Mouse (Mus musculus) naive thymus-derived CD4-positive, alpha-beta T cell, adult 2 months (primary cell): ENCODE results near the gene D17H6S53E.

Experiments used
- DNase-seq: peaks from one replicate; pipeline ENCODE4 v3.0.0-alpha.2; 2011; ENCODE audit warnings: low read depth

Gene D17H6S53E

DNA sequence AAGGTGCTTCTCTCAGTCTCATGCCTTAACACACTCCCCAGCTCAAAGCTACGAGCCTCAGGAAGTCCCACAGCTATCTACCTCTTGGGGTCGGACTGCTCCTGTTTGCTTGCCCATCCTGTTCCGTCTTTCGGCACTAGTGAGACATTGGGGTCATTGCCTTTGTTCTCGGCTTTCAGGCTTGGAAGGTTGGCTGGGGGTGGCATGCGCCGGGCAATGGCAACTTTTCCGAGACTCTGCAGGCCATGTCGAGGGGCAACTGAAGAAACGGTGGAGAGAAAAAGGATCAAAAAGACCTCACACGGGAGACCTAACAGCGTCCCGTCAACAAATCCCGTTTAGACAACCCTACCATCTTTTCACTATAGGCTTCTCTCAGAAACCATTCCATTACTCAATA is 35.9 kb downstream of the D17H6S53E start:
- no peak for DNase-seq

DNA sequence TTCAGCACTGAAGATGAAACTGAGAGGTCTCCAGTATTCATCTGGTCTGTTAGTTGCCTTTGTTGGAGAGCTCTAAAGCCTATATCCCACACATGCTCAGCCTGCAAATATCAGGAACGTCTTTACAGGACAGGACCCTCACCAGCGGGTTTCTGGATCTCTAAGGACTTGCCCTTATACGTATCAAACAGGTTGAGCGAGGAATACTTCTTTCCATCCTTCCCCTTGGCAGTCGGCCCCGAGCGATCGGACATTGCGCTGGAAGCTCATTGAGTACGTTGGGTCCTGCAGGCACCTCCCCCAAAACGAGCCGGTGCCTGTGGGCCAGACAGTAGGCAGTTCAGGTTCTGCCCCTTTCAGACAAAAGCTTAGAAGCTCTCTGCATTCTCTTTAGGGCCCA is 36.6 kb downstream of the D17H6S53E start:
- no peak for DNase-seq

DNA sequence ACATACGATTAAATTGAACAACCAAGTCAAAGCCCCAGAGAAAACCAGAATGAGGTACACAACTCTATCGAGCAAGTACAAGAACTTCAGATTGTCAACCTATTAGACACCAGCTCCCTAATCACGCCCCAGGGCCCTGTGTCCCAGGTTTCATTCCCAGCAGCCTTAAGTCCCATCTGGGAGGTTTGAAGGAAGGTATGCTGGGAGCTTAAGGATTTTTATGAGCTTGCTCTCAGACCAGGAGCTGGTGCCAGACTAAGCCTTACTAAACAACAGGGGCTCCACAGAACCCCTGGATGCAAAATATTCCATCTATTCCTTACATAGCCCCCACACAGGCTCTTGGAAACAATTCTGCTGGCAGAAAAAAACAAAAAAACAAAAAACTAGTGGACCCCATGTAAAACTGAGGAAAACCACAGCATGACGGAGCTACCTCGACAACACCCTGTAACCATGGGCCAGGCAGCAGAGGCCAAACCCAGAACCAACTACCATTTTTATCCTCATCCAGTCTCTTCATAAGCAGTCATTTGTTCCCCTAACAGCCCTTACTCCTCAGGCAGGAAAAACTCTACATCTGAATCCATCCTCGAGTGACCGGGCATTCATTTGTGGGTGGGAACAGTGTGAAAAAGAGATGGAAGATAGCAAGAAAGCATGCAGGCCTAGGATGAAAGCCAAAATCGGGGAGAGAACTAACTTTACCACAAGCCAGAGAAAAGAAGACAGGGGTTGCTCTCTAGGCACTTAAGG is 37.3 kb downstream of the D17H6S53E start:
- no peak for DNase-seq

DNA sequence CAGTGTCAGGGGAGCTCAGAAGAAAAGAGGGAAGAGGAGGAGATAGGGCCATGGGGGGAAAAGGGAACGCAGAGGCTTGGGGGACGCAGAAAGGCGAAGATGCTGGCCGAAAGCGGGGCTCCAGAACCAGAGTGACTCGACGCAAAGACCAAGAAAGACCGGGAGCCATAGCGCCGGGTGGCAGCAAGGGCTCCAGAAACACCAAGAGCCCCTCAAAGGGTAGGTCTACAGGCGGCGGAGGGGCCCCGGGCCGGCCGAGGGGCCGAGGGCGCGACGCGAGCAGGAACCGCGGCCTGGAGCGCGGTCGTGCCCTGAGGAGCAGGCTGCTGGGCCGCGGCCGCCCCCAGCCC is 38.0 kb downstream of the D17H6S53E start:
- DNase-seq, result no peak

DNA sequence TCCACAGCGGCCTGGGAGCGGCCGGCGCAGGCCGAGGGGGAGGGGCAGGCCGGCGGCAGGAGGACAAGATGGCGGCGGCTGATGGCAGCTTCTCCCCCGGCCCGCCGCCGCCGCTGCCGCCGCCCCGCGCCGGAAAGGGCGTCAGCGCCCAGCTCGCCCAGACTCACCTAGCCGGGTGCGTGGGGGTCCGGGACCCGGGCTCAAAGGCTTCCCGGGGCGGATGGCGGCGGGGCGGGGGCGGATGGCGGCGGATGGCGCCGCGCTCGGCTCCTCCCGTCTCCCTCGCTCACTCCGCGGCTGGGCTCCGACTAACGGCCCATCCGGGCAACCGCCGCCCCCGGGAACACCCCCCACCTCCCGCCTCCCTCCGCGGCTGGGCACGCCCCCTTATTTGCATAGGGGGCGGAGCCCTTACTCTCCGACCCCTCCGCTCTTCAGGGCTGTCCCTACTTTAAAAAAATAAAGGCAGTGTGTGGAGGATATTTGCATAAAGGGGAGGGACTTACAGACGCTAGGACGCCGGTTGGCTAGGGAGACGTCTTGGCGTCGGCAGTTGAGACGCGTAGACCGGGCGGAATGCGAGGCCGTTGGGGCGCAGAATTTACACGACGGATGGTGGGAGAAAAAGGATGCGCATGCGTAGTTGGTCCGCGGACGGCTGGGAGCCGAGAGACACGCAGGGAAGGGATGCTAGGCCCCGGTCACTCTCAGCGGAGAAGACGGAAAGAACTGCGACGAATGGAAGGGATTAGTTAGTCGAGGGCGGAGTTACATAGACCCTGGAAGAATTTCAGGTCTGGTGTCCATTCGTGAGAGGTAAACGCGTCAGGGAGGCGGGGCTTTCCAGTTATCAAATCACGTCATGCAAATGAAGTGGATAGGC is 38.6 kb downstream of the D17H6S53E start, which contains the start of gene Prrc2a:
Prrc2a (minus strand) TSS at position 330 of the 883 bp plus-strand sequence.
- DNase-seq, result peak; percentile 99

DNA sequence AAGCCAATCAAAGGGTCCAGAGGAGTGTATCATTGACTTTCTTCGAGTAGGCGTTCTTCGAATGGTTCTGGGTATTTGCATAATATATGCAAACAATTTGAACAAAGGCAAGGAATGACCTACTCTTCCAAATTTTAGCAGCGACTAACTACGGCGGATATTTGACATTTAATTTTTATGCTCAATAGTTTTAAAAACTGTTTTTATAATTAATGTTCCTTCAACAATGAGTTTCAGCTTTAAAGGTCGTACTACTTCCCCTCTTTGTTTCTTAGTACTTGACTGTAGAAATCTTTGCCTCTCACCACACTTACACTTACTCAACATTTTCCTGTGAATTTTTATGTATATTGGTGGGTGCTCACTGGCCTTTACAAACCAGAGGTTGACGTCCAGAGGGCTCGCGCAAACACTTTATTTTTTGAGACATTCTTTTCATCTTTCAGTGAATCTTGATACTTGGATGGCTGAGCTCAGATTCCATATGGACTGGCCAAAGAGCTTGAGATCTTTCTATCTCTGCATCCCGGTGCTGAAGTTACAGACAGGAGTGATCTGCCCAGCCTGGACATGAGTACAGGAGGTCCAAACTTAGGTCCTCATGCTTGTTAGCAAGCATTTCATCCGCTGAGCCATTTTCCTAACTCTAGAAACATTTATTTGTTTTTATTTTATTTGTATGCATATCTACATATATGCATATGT is 39.4 kb downstream of the D17H6S53E start:
- DNase-seq, result no peak

DNA sequence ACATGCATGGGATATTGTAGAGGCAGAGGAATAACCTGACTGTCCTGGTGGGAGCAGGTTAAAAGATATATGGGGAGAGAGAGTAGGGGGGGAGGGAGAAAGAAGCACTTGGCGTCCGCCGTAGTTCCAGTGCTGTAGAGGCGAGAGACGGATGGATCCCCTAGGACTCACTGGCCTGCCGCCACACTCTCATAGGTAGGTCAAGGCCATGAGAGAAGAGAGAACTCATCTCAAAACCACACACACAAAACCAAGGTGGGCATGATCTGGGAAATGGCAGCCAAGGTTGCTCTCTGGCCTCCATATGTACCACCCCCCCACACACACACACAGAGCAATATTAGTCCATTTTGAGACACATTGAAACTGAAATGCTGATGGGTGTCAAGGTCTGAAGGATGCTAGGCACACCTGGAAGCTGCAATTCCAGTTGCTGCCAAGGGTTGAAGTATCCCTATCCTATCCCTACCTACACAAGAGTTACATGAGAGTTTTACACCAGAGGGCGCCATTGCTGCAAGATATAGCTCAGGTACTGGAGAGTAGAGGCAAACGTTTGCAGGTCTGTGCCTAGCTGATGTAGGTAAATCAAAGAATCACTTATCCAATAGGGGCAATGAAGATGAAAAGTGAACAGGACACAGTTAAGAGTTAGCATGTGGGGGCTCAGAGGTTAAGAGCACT is 40.3 kb downstream of the D17H6S53E start:
- DNase-seq, result peak; percentile 94

DNA sequence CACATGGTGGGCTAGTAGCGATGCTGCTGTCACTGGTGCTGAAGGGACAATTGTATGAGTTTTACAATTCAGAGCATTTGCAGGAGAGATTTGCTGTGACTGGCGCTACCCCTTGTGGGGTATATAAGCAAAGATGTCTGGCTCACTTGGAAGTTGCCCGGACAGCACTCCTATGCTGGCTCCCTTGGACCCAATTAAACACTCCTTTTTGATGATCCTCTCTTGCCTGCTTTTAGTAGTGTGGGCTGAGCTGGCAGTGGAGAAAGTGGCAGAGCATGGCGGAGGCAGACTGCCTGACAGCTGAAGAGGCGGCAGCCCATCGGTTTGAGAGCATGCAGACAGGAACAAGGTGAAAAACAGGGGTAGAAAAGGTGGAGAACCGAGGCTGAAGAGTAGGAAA is 41.6 kb downstream of the D17H6S53E start:
- DNase-seq, result no peak

DNA sequence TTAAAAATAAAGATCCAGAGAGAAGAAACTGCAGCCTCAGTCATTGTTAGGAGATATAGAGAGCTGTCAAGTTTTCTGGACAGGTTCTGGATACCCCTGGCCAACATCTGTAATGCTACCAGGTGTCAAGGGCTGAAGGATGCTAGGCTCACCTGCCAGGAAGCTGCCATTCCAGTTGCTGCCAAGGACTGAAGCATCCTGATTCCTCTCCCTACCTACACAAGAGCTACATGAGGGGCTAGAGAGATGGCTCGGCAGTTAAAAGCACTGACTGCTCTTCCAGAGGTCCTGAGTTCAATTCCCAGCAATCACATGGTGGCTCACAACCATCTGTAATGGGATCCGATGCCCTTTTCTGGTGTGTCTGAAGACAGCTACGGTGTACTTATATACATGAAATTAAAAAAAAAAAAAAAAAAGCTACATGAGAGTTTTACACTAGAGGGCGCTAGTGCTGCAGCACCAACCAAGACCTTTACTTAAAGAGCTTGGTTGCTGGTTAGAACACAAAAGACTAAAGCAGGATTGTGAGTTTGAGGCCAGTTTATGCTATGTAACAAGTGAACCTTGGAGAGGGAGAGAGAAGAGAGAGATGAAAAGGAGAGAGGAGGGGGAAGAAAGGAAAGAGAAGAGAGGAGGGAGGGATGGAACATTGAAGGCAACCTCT is 42.5 kb downstream of the D17H6S53E start:
- peak; percentile 90 for DNase-seq

DNA sequence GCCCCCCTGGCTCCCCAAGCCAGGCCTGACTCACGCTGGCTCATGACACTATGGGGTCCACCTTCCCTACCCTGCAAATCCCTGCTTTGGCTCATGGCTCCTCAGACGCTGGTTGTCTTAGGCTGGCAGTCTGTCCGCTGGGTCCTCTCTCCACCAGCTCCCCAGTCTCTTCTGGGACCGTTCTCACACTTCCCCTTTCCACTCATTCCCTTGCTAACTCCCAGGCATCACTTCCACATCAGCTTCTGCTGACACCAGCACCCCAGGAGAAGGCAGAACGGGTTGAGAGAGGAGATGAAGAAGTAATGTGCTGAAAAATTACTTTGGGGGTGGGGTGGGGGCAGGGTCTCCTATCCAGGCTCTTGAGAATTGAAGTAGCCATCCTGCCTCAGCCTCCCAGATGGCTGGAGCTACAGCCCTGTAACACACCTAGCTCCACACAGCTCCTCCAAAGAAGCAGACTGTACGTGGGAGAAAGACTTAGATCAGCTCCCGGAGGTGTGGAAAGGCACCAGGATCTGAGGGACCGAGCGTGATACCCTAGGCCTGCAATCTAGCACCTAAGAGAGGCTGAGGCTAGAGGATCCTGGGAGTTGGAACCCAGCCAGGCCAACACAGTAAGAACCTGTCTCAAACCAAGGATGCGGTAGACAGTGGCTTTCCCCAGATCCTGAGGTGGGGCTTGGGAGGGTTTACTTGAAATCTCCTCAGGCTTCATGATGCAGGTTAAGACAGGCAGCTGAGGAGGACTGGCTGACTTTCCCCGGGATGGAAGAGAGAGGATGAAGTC is 46.5 kb downstream of the D17H6S53E start:
- DNase-seq, result peak; percentile 80

DNA sequence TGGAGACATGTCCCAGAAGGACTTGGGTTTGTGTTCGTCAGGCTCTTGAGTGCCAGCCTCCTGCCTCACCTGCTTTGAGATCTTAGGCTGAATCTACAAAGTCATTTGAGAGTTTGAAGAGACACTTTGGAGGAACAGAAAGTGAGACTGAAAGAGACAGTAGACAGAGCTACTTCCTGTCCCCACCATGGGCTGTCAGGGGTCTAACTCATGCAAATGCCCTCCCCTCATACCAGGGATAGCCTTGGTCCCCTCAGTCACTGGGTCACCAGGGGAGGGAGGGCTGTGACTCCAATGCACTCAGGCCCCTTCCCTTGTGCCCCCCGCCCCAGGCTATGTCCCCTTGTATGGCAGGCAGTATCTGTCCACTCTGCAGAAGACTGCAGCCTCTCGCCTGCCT is 47.2 kb downstream of the D17H6S53E start:
- peak; percentile 76 for DNase-seq

DNA sequence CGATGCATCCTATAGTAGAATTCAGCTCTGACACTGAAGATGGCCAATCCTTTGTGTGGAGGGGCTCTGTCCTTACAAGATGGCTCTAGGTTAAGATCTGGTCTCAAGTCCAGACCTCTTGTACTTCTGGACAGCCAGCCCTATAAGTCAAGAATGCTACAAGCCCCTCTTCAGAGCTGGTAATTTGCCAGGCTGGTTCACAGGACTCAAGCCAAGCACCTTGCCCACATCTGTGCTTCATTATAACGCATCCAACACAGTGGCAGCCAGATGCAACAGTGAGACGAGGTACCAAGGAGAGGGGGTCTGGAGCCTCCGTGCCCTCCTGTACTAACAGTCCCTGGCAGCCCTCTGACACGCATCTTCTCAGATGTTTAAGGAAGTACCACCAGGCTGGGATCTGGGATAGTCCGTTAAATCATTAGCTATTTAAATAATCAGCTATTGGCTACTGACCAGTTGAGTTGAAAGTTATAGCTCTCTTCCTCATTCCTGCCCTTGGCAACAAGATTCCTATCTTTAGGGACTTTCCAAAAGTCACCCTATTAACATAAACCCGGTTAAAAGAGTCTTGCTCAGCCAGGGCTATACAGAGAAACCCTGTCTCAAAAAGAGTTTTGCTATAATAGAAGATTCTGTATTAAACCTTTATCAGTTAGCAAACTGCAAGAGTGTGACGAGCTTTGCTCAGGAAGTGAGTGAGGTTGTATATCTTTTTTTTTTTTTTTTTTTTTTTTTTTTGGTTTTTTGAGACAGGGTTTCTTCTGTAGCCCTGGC is 48.2 kb downstream of the D17H6S53E start:
- peak; percentile 51 for DNase-seq

DNA sequence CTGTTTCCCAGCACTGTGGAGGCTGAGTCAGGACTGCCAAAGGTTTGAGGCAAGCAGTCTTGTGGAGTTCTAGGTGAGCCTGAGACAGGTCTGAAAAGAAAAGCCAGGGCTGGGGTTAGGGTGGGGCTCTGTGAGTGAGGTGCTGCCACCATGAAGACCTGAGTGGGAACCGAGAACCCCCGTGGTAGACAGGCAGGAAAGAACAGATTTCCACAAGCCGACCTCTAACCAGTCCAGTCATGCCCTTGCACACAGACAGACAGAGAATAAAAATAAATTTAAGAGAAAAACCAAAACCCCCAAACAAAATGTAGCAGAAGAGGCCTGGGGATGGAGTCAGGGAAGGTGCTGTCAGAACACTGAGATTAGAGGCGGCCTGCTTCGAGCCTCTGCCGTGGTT is 49.2 kb downstream of the D17H6S53E start:
- no peak for DNase-seq

DNA sequence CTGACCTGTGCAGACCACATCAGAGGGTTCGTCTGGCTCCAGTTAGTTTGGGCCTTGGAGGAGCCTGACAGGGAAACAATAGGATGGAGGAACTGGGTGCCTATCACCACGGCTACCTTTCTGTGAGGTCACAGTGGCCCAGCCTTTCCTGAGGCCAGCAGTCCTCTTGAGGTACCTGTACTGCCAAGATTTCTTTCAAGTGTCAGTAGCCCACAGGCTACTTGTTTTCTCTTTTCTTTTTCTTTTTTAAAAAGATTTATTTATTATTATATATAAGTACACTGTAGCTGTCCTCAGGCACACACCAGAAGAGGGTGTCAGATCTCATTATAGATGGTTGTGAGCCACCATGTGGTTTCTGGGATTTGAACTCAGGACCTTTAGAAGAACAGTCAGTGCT is 49.8 kb downstream of the D17H6S53E start, which contains the start of gene Aif1:
Aif1 (minus strand) TSS at position 101 of the 400 bp plus-strand sequence.
- DNase-seq, result no peak
